In the genomic region with DNA sequence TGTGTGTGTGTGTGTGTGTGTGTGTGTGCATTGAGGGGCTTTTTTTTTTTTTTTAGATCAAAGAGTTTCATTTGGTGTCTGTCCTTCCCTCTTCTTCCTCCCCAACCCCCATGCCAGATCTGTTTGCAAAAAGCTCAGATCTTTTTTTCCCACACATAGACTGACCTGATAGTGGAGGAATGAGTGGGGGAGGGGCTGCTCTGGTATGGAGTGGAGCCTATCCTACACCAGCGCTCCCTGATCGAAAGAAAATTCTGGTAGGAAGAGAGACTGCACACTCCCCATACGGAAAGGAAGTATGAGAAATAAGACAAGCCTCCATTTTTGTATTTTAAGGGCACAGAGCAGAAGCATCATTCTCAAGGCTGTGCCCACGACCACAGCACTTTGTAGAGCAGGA, we compare ENCODE assay signal across 19 mouse cellular contexts. TPM values are rescaled to one million over a fixed set of nuclear protein-coding genes. Genes with fewer than 3 reads are reported as not detected.
DNase-seq lines count a peak whose midpoint lies in the region; ATAC-seq lines count a peak whose summit lies in the region.
"Had no signal": no experiment of that assay in that cellular context is flagged by ENCODE, and none has a peak within 500 bp of the region (broad histone marks: within the 10 kb centered on the region; RNA-seq: fewer than 3 reads in every experiment).

No protein-coding gene starts in this region.

- H3K9ac ChIP-seq in heart, embryonic 11.5 days (ENCODE audit: low read depth, low read length) = no peak overlapping the region
- H3K9ac ChIP-seq in intestine, embryonic 14.5 days (ENCODE audit: low read length) = no peak overlapping the region
- H3K9ac ChIP-seq in intestine, embryonic 16.5 days (ENCODE audit: low read depth, low read length) = no peak overlapping the region
- no peak overlapping the region for H3K9ac ChIP-seq in limb, embryonic 13.5 days
- H3K9ac ChIP-seq: forebrain, embryonic 15.5 days; hindbrain, embryonic 12.5 days had no signal

- H3K4me2 ChIP-seq in heart, embryonic 11.5 days = peak overlapping the region; percentile 55
- H3K4me2 ChIP-seq in intestine, embryonic 14.5 days (ENCODE audit: low read length) = peak overlapping the region; percentile 13; the same call in 1 of the 2 replicates
- H3K4me2 ChIP-seq in intestine, embryonic 16.5 days (ENCODE audit: low read depth, low read length) = no peak overlapping the region
- H3K4me2 ChIP-seq in limb, embryonic 13.5 days (replicated peaks) = peak overlapping the region; percentile 16; the same call in 1 of the 2 replicates
- H3K4me2 ChIP-seq: forebrain, embryonic 15.5 days; hindbrain, embryonic 12.5 days had no signal

- peaks cover 23% of the 10 kb centered on the region for H3K4me1 ChIP-seq in heart, embryonic 11.5 days (ENCODE audit: control insufficient read depth, insufficient read depth, low read length)
- peaks cover 32% of the 10 kb centered on the region for H3K4me1 ChIP-seq in intestine, embryonic 14.5 days (replicated peaks; ENCODE audit: control insufficient read depth, insufficient read depth, low read length)
- H3K4me1 ChIP-seq in intestine, embryonic 16.5 days (ENCODE audit: control insufficient read depth, insufficient read depth, low read length) = peaks cover 19% of the 10 kb centered on the region
- peaks cover 29% of the 10 kb centered on the region for H3K4me1 ChIP-seq in limb, embryonic 13.5 days
- H3K4me1 ChIP-seq: forebrain, embryonic 15.5 days had no signal

- H3K9me3 ChIP-seq in heart, embryonic 11.5 days (replicated peaks; ENCODE audit: control insufficient read depth, low read length) = no peaks in the 10 kb centered on the region
- H3K9me3 ChIP-seq in intestine, embryonic 14.5 days (ENCODE audit: control insufficient read depth, low read length) = no peaks in the 10 kb centered on the region
- no peaks in the 10 kb centered on the region for H3K9me3 ChIP-seq in intestine, embryonic 16.5 days (ENCODE audit: control insufficient read depth, low read length)
- no peaks in the 10 kb centered on the region for H3K9me3 ChIP-seq in limb, embryonic 13.5 days
- H3K9me3 ChIP-seq: forebrain, embryonic 15.5 days; hindbrain, embryonic 12.5 days; midbrain, embryonic 10.5 days had no signal

- no peak for DNase-seq in heart, postnatal 36 days
- DNase-seq in intestine, embryonic 14.5 days (ENCODE audit: low spot score) = no peak
- peak; percentile 65 for DNase-seq in embryo, embryonic 10.5 days (ENCODE audit: low spot score)
- DNase-seq: adrenal gland, postnatal 25 days; cerebellum, adult 2 months; gastrocnemius, postnatal 36 days; kidney, postnatal 10 days; lung, postnatal 14 days; thymus, postnatal 14 days had no signal

- no peaks in the 10 kb centered on the region for H3K36me3 ChIP-seq in heart, embryonic 11.5 days (ENCODE audit: control insufficient read depth, insufficient read depth, low read length)
- H3K36me3 ChIP-seq in intestine, embryonic 14.5 days (ENCODE audit: control insufficient read depth, insufficient read depth, low read length) = no peaks in the 10 kb centered on the region
- no peaks in the 10 kb centered on the region for H3K36me3 ChIP-seq in intestine, embryonic 16.5 days (ENCODE audit: control insufficient read depth, insufficient read depth, low read length)
- H3K36me3 ChIP-seq in limb, embryonic 13.5 days = no peaks in the 10 kb centered on the region
- H3K36me3 ChIP-seq: forebrain, embryonic 15.5 days; hindbrain, embryonic 12.5 days; midbrain, embryonic 10.5 days had no signal

- ATAC-seq in heart, embryonic 11.5 days (replicated peaks; ENCODE audit: insufficient number of reproducible peaks, low FRiP score, low TSS enrichment) = no peak
- ATAC-seq in intestine, embryonic 14.5 days (replicated peaks; ENCODE audit: low FRiP score, low TSS enrichment, low read depth) = no peak
- no peak for ATAC-seq in intestine, embryonic 16.5 days
- no peak for ATAC-seq in limb, embryonic 13.5 days (ENCODE audit: low FRiP score, low read depth)
- ATAC-seq in activated CD4-positive, CD25-positive, alpha-beta regulatory T cell, adult 4 months = no peak
- ATAC-seq: forebrain, embryonic 15.5 days; intestine, postnatal 0 days had no signal

- H3K4me3 ChIP-seq in heart, embryonic 11.5 days (ENCODE audit: low read depth, low read length) = no peak overlapping the region
- H3K4me3 ChIP-seq in intestine, embryonic 14.5 days (ENCODE audit: low read depth, low read length) = no peak overlapping the region
- no peak overlapping the region for H3K4me3 ChIP-seq in intestine, embryonic 16.5 days (ENCODE audit: low read length)
- no peak overlapping the region for H3K4me3 ChIP-seq in limb, embryonic 13.5 days
- H3K4me3 ChIP-seq: forebrain, embryonic 15.5 days; hindbrain, embryonic 12.5 days; layer of hippocampus, adult 2 months; midbrain, embryonic 10.5 days had no signal

- WGBS in heart, embryonic 11.5 days (ENCODE audit: insufficient replicate concordance) = 3% methylated on average over 4 of the region's 4 CpGs
- WGBS in intestine, embryonic 14.5 days = 18% methylated on average over 4 of the region's 4 CpGs
- 38% methylated on average over 4 of the region's 4 CpGs for WGBS in intestine, embryonic 16.5 days
- 20% methylated on average over 4 of the region's 4 CpGs for WGBS in limb, embryonic 13.5 days

- intact Hi-C loops in heart, postnatal 36 days (cut with DNase I) = no loop called here

- H3K27me3 ChIP-seq in heart, embryonic 11.5 days (ENCODE audit: control insufficient read depth, insufficient read depth, low read length) = no peaks in the 10 kb centered on the region
- no peaks in the 10 kb centered on the region for H3K27me3 ChIP-seq in intestine, embryonic 14.5 days (replicated peaks; ENCODE audit: control insufficient read depth, insufficient read depth, low read length)
- H3K27me3 ChIP-seq in intestine, embryonic 16.5 days (replicated peaks; ENCODE audit: control insufficient read depth, insufficient read depth, low read length) = no peaks in the 10 kb centered on the region
- peaks cover 35% of the 10 kb centered on the region for H3K27me3 ChIP-seq in limb, embryonic 13.5 days
- H3K27me3 ChIP-seq: forebrain, embryonic 15.5 days; hindbrain, embryonic 12.5 days had no signal

- H3K27ac ChIP-seq in heart, embryonic 11.5 days (ENCODE audit: low read depth, low read length) = peak overlapping the region; percentile 76
- peak overlapping the region; percentile 43; the same call in 1 of the 2 replicates for H3K27ac ChIP-seq in intestine, embryonic 14.5 days (ENCODE audit: low read depth)
- H3K27ac ChIP-seq in intestine, embryonic 16.5 days (ENCODE audit: low read length) = no peak overlapping the region
- H3K27ac ChIP-seq in limb, embryonic 13.5 days = no peak overlapping the region
- H3K27ac ChIP-seq: forebrain, embryonic 15.5 days; hindbrain, embryonic 12.5 days; layer of hippocampus, adult 2 months; midbrain, embryonic 10.5 days had no signal

RNA-seq across cellular contexts. Expression of gene Prtg, which starts 25.2 kb away (rescaled TPM):
- polyA plus RNA-seq in heart, embryonic 11.5 days (2014; fragmentation: Nextera tagmentation; extraction: Ambion mirVana) = 3.2 and 4.3 TPM in 2 replicates
- under 1 TPM; 0.30 to 0.33 TPM for total RNA-seq in heart, postnatal 36 days (2021)
- 0.84 and 1.1 TPM in 2 replicates for polyA plus RNA-seq in intestine, embryonic 14.5 days (2014; fragmentation: Nextera tagmentation; extraction: Ambion mirVana)
- 0.32 and 0.33 TPM in 2 replicates for polyA plus RNA-seq in intestine, embryonic 16.5 days (2015; fragmentation: Nextera tagmentation; extraction: Ambion mirVana)
- 0.36 and 1.0 TPM in 2 replicates for polyA plus RNA-seq in limb, embryonic 13.5 days (2015; fragmentation: Nextera tagmentation; extraction: Ambion mirVana)
- not detected for polyA plus RNA-seq in activated CD4-positive, CD25-positive, alpha-beta regulatory T cell, adult 4 months (2017; shearing (Covaris generic))
- total RNA-seq: neutrophil, adult 5-6 weeks had no signal

Comparison
In these comparisons a context has a peak if more than half of its experiments do, and no peak if none do; other contexts are left out.
1. H3K27ac ChIP-seq: peak in heart, embryonic 11.5 days (single experiment) and intestine, embryonic 14.5 days (single experiment); none in intestine, embryonic 16.5 days (single experiment) and limb, embryonic 13.5 days (single experiment).